Mouse (Mus musculus): ENCODE results near the gene Cda. TPM values are rescaled to one million over a fixed set of nuclear protein-coding genes. Genes with fewer than 3 reads are reported as not detected.

The Cda gene
- polyA plus RNA-seq, 1 experiment = 0.33 TPM

- no peaks in the 10 kb centered on the region for H3K27me3 ChIP-seq (ENCODE audit: control insufficient read depth, insufficient read depth, low read length)
- no peaks in the 10 kb centered on the region for H3K36me3 ChIP-seq (ENCODE audit: control insufficient read depth, insufficient read depth, low read length)
- TF ChIP-seq POLR2A (IDR thresholded peaks at IDR 0.05; ENCODE audit: low read depth, low read length) (no peak), CTCF (IDR thresholded peaks at IDR 0.05; ENCODE audit: extremely low read depth, insufficient read depth, insufficient read length, insufficient replicate concordance) (no peak)
- no peaks in the 10 kb centered on the region for H3K4me1 ChIP-seq (ENCODE audit: control insufficient read depth, insufficient read depth, insufficient read length)
- H3K4me3 ChIP-seq (ENCODE audit: extremely low read depth, insufficient read depth, insufficient read length) = no peak overlapping the region
- no peak for DNase-seq (ENCODE audit: low read depth in 1 of 2, low spot score in 2 of 2)
- 69% methylated on average over 9 of the region's 9 CpGs for WGBS
- H3K27ac ChIP-seq (ENCODE audit: insufficient read depth, low read length) = no peak overlapping the region
These were observed 22.8 kb downstream of the Cda start for GRCm38 (mm10) chr4:138344891-138345545.

GRCm38 (mm10) chr4:138343341-138343837 is 24.4 kb downstream of the Cda start:
- no peak for TF ChIP-seq CTCF (IDR thresholded peaks at IDR 0.05; ENCODE audit: extremely low read depth, insufficient read depth, insufficient read length, insufficient replicate concordance)
- TF ChIP-seq POLR2A (IDR thresholded peaks at IDR 0.05; ENCODE audit: low read depth, low read length) = no peak
- Histone ChIP-seq H3K4me1 (ENCODE audit: control insufficient read depth, insufficient read depth, insufficient read length) (no peaks in the 10 kb centered on the region), H3K27ac (ENCODE audit: insufficient read depth, low read length) (no peak overlapping the region), H3K27me3 (ENCODE audit: control insufficient read depth, insufficient read depth, low read length) (no peaks in the 10 kb centered on the region), H3K4me3 (ENCODE audit: extremely low read depth, insufficient read depth, insufficient read length) (no peak overlapping the region), H3K36me3 (ENCODE audit: control insufficient read depth, insufficient read depth, low read length) (no peaks in the 10 kb centered on the region)
- 84% methylated on average over 10 of the region's 10 CpGs for WGBS
- DNase-seq (ENCODE audit: low read depth in 1 of 2, low spot score in 2 of 2) = no peak

GRCm38 (mm10) chr4:138342778-138343177 is 25.0 kb downstream of the Cda start:
- Histone ChIP-seq H3K4me1 (ENCODE audit: control insufficient read depth, insufficient read depth, insufficient read length) (no peaks in the 10 kb centered on the region), H3K27ac (ENCODE audit: insufficient read depth, low read length) (no peak overlapping the region), H3K4me3 (ENCODE audit: extremely low read depth, insufficient read depth, insufficient read length) (no peak overlapping the region), H3K36me3 (ENCODE audit: control insufficient read depth, insufficient read depth, low read length) (no peaks in the 10 kb centered on the region), H3K27me3 (ENCODE audit: control insufficient read depth, insufficient read depth, low read length) (no peaks in the 10 kb centered on the region)
- TF ChIP-seq POLR2A (IDR thresholded peaks at IDR 0.05; ENCODE audit: low read depth, low read length) (no peak), CTCF (IDR thresholded peaks at IDR 0.05; ENCODE audit: extremely low read depth, insufficient read depth, insufficient read length, insufficient replicate concordance) (no peak)
- 74% methylated on average over 6 of the region's 6 CpGs for WGBS
- no peak for DNase-seq (ENCODE audit: low read depth in 1 of 2, low spot score in 2 of 2)

GRCm38 (mm10) chr4:138342048-138342447 is 25.7 kb downstream of the Cda start:
- Histone ChIP-seq H3K36me3 (ENCODE audit: control insufficient read depth, insufficient read depth, low read length) (no peaks in the 10 kb centered on the region), H3K4me3 (ENCODE audit: extremely low read depth, insufficient read depth, insufficient read length) (no peak overlapping the region), H3K27me3 (ENCODE audit: control insufficient read depth, insufficient read depth, low read length) (no peaks in the 10 kb centered on the region), H3K27ac (ENCODE audit: insufficient read depth, low read length) (no peak overlapping the region), H3K4me1 (ENCODE audit: control insufficient read depth, insufficient read depth, insufficient read length) (no peaks in the 10 kb centered on the region)
- 89% methylated on average over 7 of the region's 7 CpGs for WGBS
- DNase-seq (ENCODE audit: low read depth in 1 of 2, low spot score in 2 of 2) = no peak
- TF ChIP-seq CTCF (IDR thresholded peaks at IDR 0.05; ENCODE audit: extremely low read depth, insufficient read depth, insufficient read length, insufficient replicate concordance) (no peak), POLR2A (IDR thresholded peaks at IDR 0.05; ENCODE audit: low read depth, low read length) (no peak)

GRCm38 (mm10) chr4:138341393-138341792 is 26.4 kb downstream of the Cda start:
- H3K4me3 ChIP-seq (ENCODE audit: extremely low read depth, insufficient read depth, insufficient read length) = no peak overlapping the region
- H3K27ac ChIP-seq (ENCODE audit: insufficient read depth, low read length) = no peak overlapping the region
- no peak for DNase-seq (ENCODE audit: low read depth in 1 of 2, low spot score in 2 of 2)
- H3K36me3 ChIP-seq (ENCODE audit: control insufficient read depth, insufficient read depth, low read length) = no peaks in the 10 kb centered on the region
- no peaks in the 10 kb centered on the region for H3K4me1 ChIP-seq (ENCODE audit: control insufficient read depth, insufficient read depth, insufficient read length)
- no peaks in the 10 kb centered on the region for H3K27me3 ChIP-seq (ENCODE audit: control insufficient read depth, insufficient read depth, low read length)
- TF ChIP-seq POLR2A (IDR thresholded peaks at IDR 0.05; ENCODE audit: low read depth, low read length) = no peak
- TF ChIP-seq CTCF (IDR thresholded peaks at IDR 0.05; ENCODE audit: extremely low read depth, insufficient read depth, insufficient read length, insufficient replicate concordance) = no peak
- 81% methylated on average over 8 of the region's 8 CpGs for WGBS

GRCm38 (mm10) chr4:138339963-138340362 is 27.8 kb downstream of the Cda start:
- H3K4me1 ChIP-seq (ENCODE audit: control insufficient read depth, insufficient read depth, insufficient read length) = no peaks in the 10 kb centered on the region
- H3K27me3 ChIP-seq (ENCODE audit: control insufficient read depth, insufficient read depth, low read length) = no peaks in the 10 kb centered on the region
- WGBS = 34% methylated on average over 4 of the region's 4 CpGs

GRCm38 (mm10) chr4:138337341-138337740 is 30.5 kb downstream of the Cda start:
- Histone ChIP-seq H3K4me3 (ENCODE audit: extremely low read depth, insufficient read depth, insufficient read length) (no peak overlapping the region), H3K4me1 (ENCODE audit: control insufficient read depth, insufficient read depth, insufficient read length) (no peaks in the 10 kb centered on the region), H3K36me3 (ENCODE audit: control insufficient read depth, insufficient read depth, low read length) (no peaks in the 10 kb centered on the region), H3K27me3 (ENCODE audit: control insufficient read depth, insufficient read depth, low read length) (no peaks in the 10 kb centered on the region), H3K27ac (ENCODE audit: insufficient read depth, low read length) (no peak overlapping the region)
- 81% methylated on average over 9 of the region's 9 CpGs for WGBS
- no peak for DNase-seq (ENCODE audit: low read depth in 1 of 2, low spot score in 2 of 2)
- TF ChIP-seq CTCF (IDR thresholded peaks at IDR 0.05; ENCODE audit: extremely low read depth, insufficient read depth, insufficient read length, insufficient replicate concordance) (no peak), POLR2A (IDR thresholded peaks at IDR 0.05; ENCODE audit: low read depth, low read length) (no peak)

More at GRCm38 (mm10) chr4:138339963-138340362, 27.8 kb downstream of the Cda start:
- Histone ChIP-seq H3K27ac (ENCODE audit: insufficient read depth, low read length) (no peak overlapping the region), H3K36me3 (ENCODE audit: control insufficient read depth, insufficient read depth, low read length) (no peaks in the 10 kb centered on the region), H3K4me3 (ENCODE audit: extremely low read depth, insufficient read depth, insufficient read length) (no peak overlapping the region)
- TF ChIP-seq POLR2A (IDR thresholded peaks at IDR 0.05; ENCODE audit: low read depth, low read length) = no peak
- no peak for TF ChIP-seq CTCF (IDR thresholded peaks at IDR 0.05; ENCODE audit: extremely low read depth, insufficient read depth, insufficient read length, insufficient replicate concordance)
- DNase-seq (ENCODE audit: low read depth in 1 of 2, low spot score in 2 of 2) = no peak
